Mouse (Mus musculus): Measurements from ENCODE around the gene Spg21. TPM values are rescaled to one million over a fixed set of nuclear protein-coding genes. Genes with fewer than 3 reads are reported as not detected.

The Spg21 gene
- polyA plus RNA-seq, 1 experiment from 2014 or later: 61.3 TPM

DNA sequence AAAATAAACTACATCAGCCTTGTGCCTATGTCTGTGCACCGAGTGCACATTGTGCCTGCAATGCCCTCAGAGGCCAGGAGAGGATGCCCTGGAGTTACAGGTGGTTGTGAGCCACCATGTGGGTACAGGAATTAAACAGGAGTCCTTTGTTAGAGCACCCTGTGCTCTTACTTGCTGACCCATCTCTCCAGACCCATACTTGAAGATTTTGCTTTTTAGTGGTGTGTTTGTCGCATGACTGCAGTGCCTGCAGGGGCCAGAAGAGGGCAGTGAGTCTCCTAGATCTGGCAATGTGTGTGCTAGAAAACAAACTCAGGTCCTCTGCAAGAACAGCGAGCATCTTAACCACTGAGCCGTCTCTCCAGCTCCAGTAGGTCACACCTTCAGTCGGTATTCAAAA is 26.6 kb upstream of the Spg21 start:
- 55% methylated on average over 5 of the region's 5 CpGs for WGBS

DNA sequence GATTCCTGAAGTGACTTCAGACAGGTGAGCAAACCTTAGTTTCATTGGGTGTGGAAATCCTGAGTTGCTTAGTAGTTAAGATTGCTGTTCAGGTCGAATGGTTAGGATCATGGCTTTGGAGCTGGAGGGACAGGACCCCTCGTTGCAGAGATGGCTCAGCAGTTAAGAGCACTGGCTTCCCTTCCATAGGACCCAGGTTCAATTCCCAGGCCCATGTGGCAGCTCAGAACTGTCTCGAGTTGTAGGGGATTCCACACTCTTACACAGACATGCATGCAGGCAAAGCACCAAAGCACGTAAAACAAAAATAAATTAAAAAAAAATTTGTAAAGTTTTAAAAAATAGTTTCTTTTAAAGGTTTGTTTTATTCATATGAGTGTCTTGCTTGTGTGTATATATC is 25.5 kb upstream of the Spg21 start:
- Histone ChIP-seq H3K27ac (ENCODE audit: poor library complexity, severe bottlenecking) (no peak overlapping the region), H3K4me1 (replicated peaks) (peaks cover 4% of the 10 kb centered on the region; the same call in 1 of the 2 replicates), H3K9ac (no peak overlapping the region), H3K27me3 (replicated peaks) (no peaks in the 10 kb centered on the region), H3K4me3 (no peak overlapping the region), H3K36me3 (peaks cover 11% of the 10 kb centered on the region), H3K4me2 (no peak overlapping the region), H3K9me3 (replicated peaks) (no peaks in the 10 kb centered on the region; the same call in 1 of the 2 replicates)
- ATAC-seq (ENCODE audit: insufficient number of reproducible peaks, low FRiP score): no peak
- 72% methylated on average over 4 of the region's 4 CpGs for WGBS

More for the DNA sequence above, 26.6 kb upstream of the Spg21 start:
- Histone ChIP-seq H3K9ac (no peak overlapping the region), H3K4me3 (no peak overlapping the region), H3K27me3 (replicated peaks) (no peaks in the 10 kb centered on the region), H3K4me2 (no peak overlapping the region), H3K27ac (ENCODE audit: poor library complexity, severe bottlenecking) (no peak overlapping the region), H3K9me3 (replicated peaks) (no peaks in the 10 kb centered on the region; the same call in 1 of the 2 replicates), H3K4me1 (replicated peaks) (peaks cover 4% of the 10 kb centered on the region; the same call in 1 of the 2 replicates), H3K36me3 (peaks cover 8% of the 10 kb centered on the region)
- ATAC-seq (ENCODE audit: insufficient number of reproducible peaks, low FRiP score): no peak

DNA sequence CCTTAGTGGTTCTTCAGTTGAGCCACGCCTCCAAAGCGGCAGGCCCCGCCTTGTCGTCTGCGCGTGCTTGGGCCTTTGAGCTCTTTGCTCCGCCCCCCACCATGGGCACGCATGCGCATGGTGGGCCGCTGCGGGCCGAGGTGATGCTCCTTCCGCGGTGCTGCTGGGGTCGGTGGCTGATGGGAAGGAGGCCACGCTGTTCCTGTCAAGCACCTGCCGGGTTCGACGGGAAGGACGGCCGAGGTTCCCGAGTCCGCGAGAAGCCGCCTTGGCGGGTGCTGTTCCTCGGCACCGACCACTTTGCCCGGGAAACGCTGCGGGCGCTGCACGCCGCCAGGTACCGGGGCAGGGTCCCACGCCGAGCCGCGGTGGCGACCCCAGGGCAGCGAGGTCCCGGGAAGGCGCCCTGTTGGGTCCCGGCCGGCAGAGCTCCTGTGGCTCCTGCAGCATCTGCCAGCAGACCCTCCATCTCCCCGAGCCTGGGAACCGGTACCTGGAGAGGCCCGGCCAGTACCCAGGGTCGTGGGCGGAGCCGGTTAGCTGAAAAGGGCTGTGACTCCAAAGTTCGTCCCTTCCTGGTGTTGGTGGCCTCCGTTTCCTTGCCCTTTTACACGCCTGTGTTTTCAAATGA is 25.0 kb upstream of the Spg21 start, which contains the start of gene Mtfmt:
TSS of gene Mtfmt (plus strand) at position 112 of the 631 bp plus-strand sequence.
- WGBS: under 1% methylated on average over 54 of the region's 54 CpGs

DNA sequence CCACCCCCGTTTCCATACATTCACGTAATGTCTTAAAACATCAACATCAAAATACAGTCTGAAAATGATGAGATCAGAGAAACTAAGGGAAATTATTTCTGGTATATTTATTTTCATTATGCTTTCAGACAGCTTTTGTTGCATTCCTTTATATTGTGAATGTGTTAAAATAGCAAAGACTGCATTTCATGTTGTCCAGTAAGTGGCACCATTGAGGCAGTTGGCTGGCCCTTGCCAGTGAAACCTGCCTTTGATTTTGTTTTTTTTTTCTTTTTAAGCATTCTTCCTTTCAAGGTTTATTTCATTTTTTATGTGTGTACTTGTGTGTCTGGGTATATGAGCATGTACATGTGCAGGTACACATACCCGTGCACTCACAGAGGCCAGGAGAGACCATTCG is 16.1 kb upstream of the Spg21 start:
- Histone ChIP-seq H3K9ac (no peak overlapping the region), H3K9me3 (replicated peaks) (no peaks in the 10 kb centered on the region), H3K4me1 (replicated peaks) (no peaks in the 10 kb centered on the region), H3K27ac (ENCODE audit: poor library complexity, severe bottlenecking) (no peak overlapping the region), H3K4me2 (no peak overlapping the region), H3K4me3 (no peak overlapping the region), H3K36me3 (peaks cover 81% of the 10 kb centered on the region), H3K27me3 (replicated peaks) (no peaks in the 10 kb centered on the region)
- ATAC-seq (ENCODE audit: insufficient number of reproducible peaks, low FRiP score): no peak
- WGBS: 89% methylated on average over 4 of the region's 4 CpGs

More for the DNA sequence above, 25.0 kb upstream of the Spg21 start, which contains the start of gene Mtfmt:
- H3K27me3 ChIP-seq (replicated peaks): no peaks in the 10 kb centered on the region
- no peak within 1 kb of the TSS for H3K27ac ChIP-seq (ENCODE audit: poor library complexity, severe bottlenecking)
- H3K4me1 ChIP-seq (replicated peaks): peaks cover 4% of the 10 kb centered on the region; the same call in 1 of the 2 replicates
- peak within 1 kb of the TSS; percentile 73 for H3K4me2 ChIP-seq
- H3K36me3 ChIP-seq: peaks cover 17% of the 10 kb centered on the region
- ATAC-seq (ENCODE audit: insufficient number of reproducible peaks, low FRiP score): peak; percentile 91
- peak within 1 kb of the TSS; percentile 85 for H3K4me3 ChIP-seq
- H3K9ac ChIP-seq: peak within 1 kb of the TSS; percentile 82
- H3K9me3 ChIP-seq (replicated peaks): no peaks in the 10 kb centered on the region; the same call in 1 of the 2 replicates

DNA sequence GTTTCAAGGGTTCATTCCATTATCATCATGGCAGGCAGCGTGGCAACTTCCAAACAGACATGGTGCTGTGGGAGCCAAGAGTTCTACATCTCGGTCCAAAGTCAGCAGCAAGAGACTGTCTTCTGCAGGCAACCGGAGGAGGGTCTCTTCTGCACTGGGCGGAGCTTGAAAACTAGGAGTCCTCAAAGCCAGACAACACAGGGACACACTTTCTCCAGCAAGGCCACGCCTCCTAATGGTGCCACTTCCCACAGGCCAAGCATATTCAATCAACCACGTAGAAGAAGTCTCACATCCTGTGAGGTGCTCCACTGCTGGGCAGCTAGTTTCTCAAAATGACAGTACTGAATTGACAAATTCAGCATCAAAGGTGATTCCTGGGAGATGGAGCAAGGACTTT is 12.8 kb upstream of the Spg21 start:
- Histone ChIP-seq H3K9me3 (replicated peaks) (no peaks in the 10 kb centered on the region), H3K4me3 (no peak overlapping the region), H3K9ac (no peak overlapping the region), H3K4me1 (replicated peaks) (no peaks in the 10 kb centered on the region), H3K27me3 (replicated peaks) (no peaks in the 10 kb centered on the region), H3K27ac (ENCODE audit: poor library complexity, severe bottlenecking) (no peak overlapping the region), H3K4me2 (no peak overlapping the region), H3K36me3 (peaks cover 81% of the 10 kb centered on the region)
- WGBS: 85% methylated on average over 6 of the region's 6 CpGs
- ATAC-seq (ENCODE audit: insufficient number of reproducible peaks, low FRiP score): no peak

DNA sequence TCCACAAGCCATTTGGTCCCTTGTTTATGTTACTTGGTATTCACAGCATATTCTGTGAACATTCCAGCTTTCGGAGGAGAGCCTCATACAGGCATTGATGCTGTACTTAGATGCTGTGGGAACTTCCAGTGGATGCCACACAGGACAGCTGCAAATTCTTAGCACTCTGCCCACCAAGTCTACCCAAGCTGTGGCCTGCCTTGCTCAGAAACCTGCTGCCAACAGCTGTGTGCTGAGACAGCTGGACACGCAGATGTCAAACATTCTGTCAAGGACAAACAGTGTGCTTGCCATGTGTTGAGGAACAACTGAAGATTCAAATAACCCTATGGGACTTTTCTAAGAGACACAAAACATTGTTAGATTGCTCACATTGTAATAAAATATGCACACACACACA is 1.8 kb upstream of the Spg21 start:
- ATAC-seq (ENCODE audit: insufficient number of reproducible peaks, low FRiP score): no peak
- 89% methylated on average over 2 of the region's 2 CpGs for WGBS

DNA sequence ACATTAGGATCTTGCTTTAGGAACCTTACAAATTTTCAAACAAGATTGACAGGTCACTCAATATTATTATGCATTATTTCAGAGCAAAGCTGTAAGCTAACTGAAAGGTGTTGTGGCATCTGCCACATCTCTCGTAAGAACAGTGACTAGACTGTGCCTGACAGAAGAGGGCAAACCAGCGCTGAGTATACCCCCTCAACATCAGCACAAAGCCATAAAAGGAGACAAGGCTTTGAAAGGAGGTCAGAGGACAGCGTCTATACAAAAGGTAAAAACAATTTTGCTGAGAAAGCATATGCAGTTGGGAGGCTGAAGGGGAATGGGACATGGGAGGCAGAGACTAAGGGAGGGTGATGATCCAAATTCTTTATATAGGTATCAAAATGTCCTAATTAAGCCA is 549 bp upstream of the Spg21 start:
- no peak overlapping the region for H3K9ac ChIP-seq

More for the DNA sequence above, 1.8 kb upstream of the Spg21 start:
- Histone ChIP-seq H3K27ac (ENCODE audit: poor library complexity, severe bottlenecking) (no peak overlapping the region), H3K36me3 (0 out of 2 replicates have a peak, but pooled peaks cover 3% of the 10 kb centered on the region), H3K9me3 (replicated peaks) (no peaks in the 10 kb centered on the region), H3K4me2 (no peak overlapping the region), H3K4me1 (replicated peaks) (peaks cover 14% of the 10 kb centered on the region), H3K4me3 (no peak overlapping the region), H3K27me3 (replicated peaks) (no peaks in the 10 kb centered on the region), H3K9ac (no peak overlapping the region)

DNA sequence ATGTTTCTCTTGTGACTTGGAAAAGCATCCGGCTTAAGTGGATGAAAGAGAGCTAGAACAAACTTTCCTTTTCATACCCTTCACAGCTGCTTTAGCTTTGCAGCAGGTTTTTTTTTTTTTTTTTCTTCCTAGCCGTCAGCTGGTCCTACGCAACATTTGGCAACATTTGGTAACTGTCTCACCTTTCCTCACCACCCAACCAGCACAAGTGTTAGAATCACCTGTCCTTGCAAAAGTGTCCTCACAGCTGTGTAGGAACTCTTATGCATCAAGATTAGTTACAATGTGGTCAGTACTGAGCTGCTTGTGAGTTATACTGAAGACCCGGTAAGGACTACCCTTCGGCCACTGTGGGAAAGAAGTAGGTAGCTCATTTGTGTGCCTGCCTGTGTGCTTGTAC is 1.8 kb downstream of the Spg21 start:
- no peak overlapping the region for H3K27ac ChIP-seq (ENCODE audit: poor library complexity, severe bottlenecking)
- H3K9ac ChIP-seq: no peak overlapping the region
- H3K4me3 ChIP-seq: no peak overlapping the region
- 67% methylated on average over 5 of the region's 5 CpGs for WGBS
- no peaks in the 10 kb centered on the region for H3K9me3 ChIP-seq (replicated peaks)
- H3K4me2 ChIP-seq: no peak overlapping the region
- no peak for ATAC-seq (ENCODE audit: insufficient number of reproducible peaks, low FRiP score)
- H3K4me1 ChIP-seq (replicated peaks): peaks cover 14% of the 10 kb centered on the region
- H3K27me3 ChIP-seq (replicated peaks): no peaks in the 10 kb centered on the region
- H3K36me3 ChIP-seq: peaks cover 16% of the 10 kb centered on the region

More for the DNA sequence above, 549 bp upstream of the Spg21 start:
- WGBS: 58% methylated on average over 3 of the region's 3 CpGs
- Histone ChIP-seq H3K4me3 (peak overlapping the region; percentile 93; the same call in 1 of the 2 replicates), H3K4me1 (replicated peaks) (peaks cover 14% of the 10 kb centered on the region), H3K4me2 (peak overlapping the region; percentile 72), H3K27ac (ENCODE audit: poor library complexity, severe bottlenecking) (peak overlapping the region; percentile 93), H3K36me3 (peaks cover 3% of the 10 kb centered on the region; the same call in 1 of the 2 replicates), H3K9me3 (replicated peaks) (no peaks in the 10 kb centered on the region), H3K27me3 (replicated peaks) (no peaks in the 10 kb centered on the region)
- no peak for ATAC-seq (ENCODE audit: insufficient number of reproducible peaks, low FRiP score)

DNA sequence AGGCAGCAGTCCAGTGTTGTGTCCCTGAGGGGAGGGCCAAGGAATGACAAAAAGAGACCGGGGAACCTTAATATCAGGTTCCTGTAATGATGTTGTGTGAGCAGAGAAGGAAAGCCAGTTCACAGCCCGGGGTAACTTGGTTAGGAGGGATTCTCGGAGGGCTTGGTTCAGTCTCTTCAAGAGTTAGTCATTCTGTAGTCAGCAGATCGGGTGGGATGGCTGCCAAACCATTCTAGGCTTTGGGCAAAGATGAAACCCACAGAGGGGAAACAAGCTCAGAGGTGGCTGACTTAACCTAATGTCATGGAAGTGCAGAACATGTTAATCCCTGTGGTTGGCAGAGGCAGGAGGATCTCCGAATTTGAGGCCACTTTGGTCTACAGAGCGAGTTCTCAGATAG is 3.4 kb downstream of the Spg21 start:
- no peak for ATAC-seq (ENCODE audit: insufficient number of reproducible peaks, low FRiP score)
- peaks cover 14% of the 10 kb centered on the region for H3K4me1 ChIP-seq (replicated peaks)
- no peak overlapping the region for H3K4me2 ChIP-seq
- H3K27me3 ChIP-seq (replicated peaks): no peaks in the 10 kb centered on the region
- no peaks in the 10 kb centered on the region for H3K9me3 ChIP-seq (replicated peaks)
- no peak overlapping the region for H3K4me3 ChIP-seq
- 91% methylated on average over 6 of the region's 6 CpGs for WGBS
- no peak overlapping the region for H3K9ac ChIP-seq
- H3K36me3 ChIP-seq: peaks cover 20% of the 10 kb centered on the region
- no peak overlapping the region for H3K27ac ChIP-seq (ENCODE audit: poor library complexity, severe bottlenecking)

DNA sequence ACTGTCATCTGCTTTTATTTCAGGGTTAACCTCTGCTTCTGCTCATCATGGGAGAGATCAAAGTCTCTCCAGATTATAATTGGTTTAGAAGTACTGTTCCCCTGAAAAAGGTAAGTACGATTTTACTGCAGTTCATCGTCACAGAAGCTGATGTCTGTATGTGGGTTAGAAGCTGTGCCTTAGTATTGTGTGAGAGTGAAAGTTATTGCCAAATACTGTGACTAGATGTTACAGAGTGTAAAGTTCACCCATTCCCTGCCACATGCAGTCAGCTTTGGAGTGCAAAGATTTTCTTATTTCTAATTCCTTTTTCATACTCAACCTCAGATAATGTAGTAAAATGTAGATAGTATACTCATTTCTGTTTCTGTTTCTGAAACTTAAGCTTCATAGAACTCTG is 4.5 kb downstream of the Spg21 start:
- WGBS: 93% methylated on average over 2 of the region's 2 CpGs

DNA sequence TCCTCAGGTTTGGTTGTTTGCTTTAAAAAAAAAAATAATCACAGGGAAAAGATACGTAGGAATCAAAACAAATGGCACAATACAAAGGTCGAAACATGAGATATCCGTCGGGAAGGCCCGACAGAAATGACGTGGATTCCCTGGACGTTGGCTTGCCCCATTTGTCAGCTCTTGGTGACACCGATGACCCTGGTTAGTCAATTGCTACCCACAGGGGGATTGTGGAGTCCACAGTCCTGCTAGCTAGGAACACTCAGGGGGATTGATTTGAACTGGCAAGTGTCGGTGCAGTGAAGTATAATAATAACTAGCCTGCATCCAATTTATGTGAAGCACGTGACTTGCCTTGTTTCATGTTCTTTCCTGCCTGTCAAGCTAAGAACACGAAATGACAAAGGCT is 6.9 kb downstream of the Spg21 start:
- Histone ChIP-seq H3K36me3 (peaks cover 49% of the 10 kb centered on the region), H3K4me1 (replicated peaks) (no peaks in the 10 kb centered on the region), H3K9ac (no peak overlapping the region), H3K4me3 (no peak overlapping the region), H3K27me3 (replicated peaks) (no peaks in the 10 kb centered on the region), H3K4me2 (no peak overlapping the region), H3K27ac (ENCODE audit: poor library complexity, severe bottlenecking) (no peak overlapping the region), H3K9me3 (replicated peaks) (no peaks in the 10 kb centered on the region)
- no peak for ATAC-seq (ENCODE audit: insufficient number of reproducible peaks, low FRiP score)
- WGBS: 68% methylated on average over 11 of the region's 11 CpGs

More for the DNA sequence above, 4.5 kb downstream of the Spg21 start:
- H3K27me3 ChIP-seq (replicated peaks): no peaks in the 10 kb centered on the region
- H3K4me3 ChIP-seq: no peak overlapping the region
- peaks cover 13% of the 10 kb centered on the region for H3K4me1 ChIP-seq (replicated peaks)
- ATAC-seq (ENCODE audit: insufficient number of reproducible peaks, low FRiP score): no peak
- H3K36me3 ChIP-seq: peaks cover 30% of the 10 kb centered on the region
- H3K27ac ChIP-seq (ENCODE audit: poor library complexity, severe bottlenecking): no peak overlapping the region
- H3K4me2 ChIP-seq: no peak overlapping the region
- H3K9me3 ChIP-seq (replicated peaks): no peaks in the 10 kb centered on the region
- H3K9ac ChIP-seq: no peak overlapping the region

Measured in heart, embryonic 12.5 days (tissue).